Mouse (Mus musculus): Measurements from ENCODE around the gene Zbtb37. TPM values are rescaled to one million over a fixed set of nuclear protein-coding genes. Genes with fewer than 3 reads are reported as not detected.
A peak's percentile ranks its signal among the peaks of the same experiment; 100 is the strongest.
"Not testable (repeated sequence)": the region's sequence is repeated elsewhere in the genome, so short reads cannot be mapped to it uniquely, and the experiment has no call there.

Zbtb37 gene
- polyA plus RNA-seq, 1 experiment from 2014 or later = 8.7 TPM

DNA sequence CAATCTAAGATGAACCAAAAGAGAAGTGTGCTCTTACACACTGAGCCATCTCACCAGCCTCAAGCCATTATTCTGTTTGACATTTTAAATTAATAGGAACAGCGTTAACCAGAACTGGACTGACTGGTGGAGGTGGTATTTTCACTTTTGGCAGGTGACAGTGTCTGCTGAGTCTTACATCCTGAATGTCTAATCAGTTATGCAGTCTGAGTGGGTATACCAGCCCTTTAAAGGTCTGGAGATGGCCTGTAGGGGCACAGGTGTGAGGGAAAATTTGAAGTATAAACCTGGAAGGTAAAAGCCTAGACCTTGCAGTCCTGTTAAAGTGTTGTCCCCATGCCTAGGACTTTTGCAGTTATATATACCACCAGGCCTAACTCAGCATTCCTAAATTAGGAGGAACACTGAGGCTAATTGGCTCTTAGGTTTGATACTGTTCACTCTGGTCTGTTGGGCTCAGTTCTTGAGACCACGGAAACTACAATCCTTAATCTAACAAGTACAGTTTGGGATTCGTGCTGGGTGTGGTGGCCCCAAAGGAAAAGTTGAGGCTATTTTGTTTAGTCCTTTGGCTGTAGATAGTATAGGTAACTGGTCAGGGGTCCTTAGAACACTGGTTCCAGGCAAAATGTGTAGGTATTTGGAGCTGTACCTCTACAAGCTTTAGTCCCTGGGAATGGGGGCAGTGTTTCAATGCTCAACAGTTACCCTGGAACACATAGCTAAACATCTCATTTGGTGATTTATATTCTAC, 4.5 kb upstream of the Zbtb37 start:
- Histone ChIP-seq H3K36me3 (peaks cover 48% of the 10 kb centered on the region), H3K9me3 (no peaks in the 10 kb centered on the region), H3K4me1 (no peaks in the 10 kb centered on the region), H3K27me3 (ENCODE audit: insufficient read depth, poor library complexity, severe bottlenecking) (no peaks in the 10 kb centered on the region), H3K4me3 (no peak overlapping the region), H3K27ac (no peak overlapping the region)
- 14% methylated on average over 3 of the region's 3 CpGs for WGBS
- no peak for DNase-seq (ENCODE audit: low spot score)

DNA sequence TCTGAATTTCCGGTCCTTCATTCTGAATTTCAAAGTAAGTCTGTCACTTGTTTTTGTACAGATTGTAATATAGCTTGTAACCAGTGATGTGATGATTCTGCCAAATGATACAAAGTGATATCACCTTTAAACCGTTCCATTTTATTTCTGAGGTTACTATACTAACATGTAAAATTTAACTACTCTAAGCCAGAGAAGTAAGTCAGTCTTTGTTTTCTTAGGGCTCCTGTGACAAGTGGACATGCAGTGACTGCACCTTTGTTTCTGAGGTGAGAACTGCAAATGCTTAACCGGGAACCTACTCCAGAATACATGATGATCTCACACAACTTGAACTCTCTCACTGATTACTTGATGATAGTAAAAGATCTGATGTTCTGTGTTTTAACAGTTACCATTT, 3.4 kb upstream of the Zbtb37 start:
- no peaks in the 10 kb centered on the region for H3K9me3 ChIP-seq
- DNase-seq (ENCODE audit: low spot score) = no peak
- no peak overlapping the region; the same call in 1 of the 2 replicates for H3K27ac ChIP-seq
- 57% methylated on average over 3 of the region's 3 CpGs for WGBS
- no peaks in the 10 kb centered on the region for H3K27me3 ChIP-seq (ENCODE audit: insufficient read depth, poor library complexity, severe bottlenecking)
- peak overlapping the region; percentile 80 for H3K4me3 ChIP-seq
- H3K4me1 ChIP-seq = peaks cover 4% of the 10 kb centered on the region; the same call in 1 of the 2 replicates
- H3K36me3 ChIP-seq = peaks cover 46% of the 10 kb centered on the region

DNA sequence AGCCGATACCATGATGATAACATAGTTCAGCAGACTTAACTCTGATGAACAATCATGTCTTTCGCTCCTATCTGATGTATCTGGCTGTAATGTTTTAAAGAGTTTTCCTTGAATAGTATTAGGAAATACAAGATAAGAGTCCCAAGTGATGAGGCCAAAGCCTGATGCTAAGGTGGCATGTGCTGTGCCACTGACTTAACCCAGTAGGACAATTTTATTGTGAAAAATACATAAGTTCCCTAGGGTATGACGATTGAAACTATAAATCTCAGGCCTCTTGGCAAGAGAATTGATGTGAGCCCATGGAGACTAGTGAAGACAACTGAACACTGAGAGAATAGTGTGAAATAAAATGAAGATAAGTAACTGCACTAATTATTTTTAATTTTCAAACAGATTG, 3.0 kb upstream of the Zbtb37 start:
- Histone ChIP-seq H3K36me3 (peaks cover 46% of the 10 kb centered on the region), H3K27me3 (ENCODE audit: insufficient read depth, poor library complexity, severe bottlenecking) (no peaks in the 10 kb centered on the region), H3K27ac (peak overlapping the region; percentile 98; the same call in 1 of the 2 replicates), H3K9me3 (no peaks in the 10 kb centered on the region), H3K4me1 (peaks cover 4% of the 10 kb centered on the region; the same call in 1 of the 2 replicates), H3K4me3 (peak overlapping the region; percentile 80)
- no peak for DNase-seq (ENCODE audit: low spot score)
- 34% methylated on average over 3 of the region's 3 CpGs for WGBS

DNA sequence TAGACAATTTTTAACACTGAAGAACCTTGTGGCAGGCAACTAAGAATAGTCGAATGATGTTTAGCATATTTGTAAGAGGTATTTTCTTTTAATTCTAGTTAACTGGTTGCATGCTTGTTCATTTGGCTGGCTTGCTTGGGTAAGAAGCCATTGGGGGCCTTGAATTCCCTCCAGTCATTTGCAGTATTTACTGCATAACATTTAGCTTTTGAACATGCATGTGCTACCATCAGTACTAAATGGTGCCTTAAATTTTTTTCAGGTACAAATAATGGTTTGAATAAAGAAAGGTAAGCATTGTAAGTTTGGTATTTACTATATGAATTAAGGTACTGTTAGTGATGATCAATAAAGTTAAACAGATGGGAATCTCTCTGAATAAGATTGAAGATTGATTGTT, 2.4 kb upstream of the Zbtb37 start:
- DNase-seq (ENCODE audit: low spot score) = no peak
- H3K27me3 ChIP-seq (ENCODE audit: insufficient read depth, poor library complexity, severe bottlenecking) = no peaks in the 10 kb centered on the region
- H3K9me3 ChIP-seq = no peaks in the 10 kb centered on the region
- peaks cover 4% of the 10 kb centered on the region; the same call in 1 of the 2 replicates for H3K4me1 ChIP-seq
- H3K27ac ChIP-seq = peak overlapping the region; percentile 98
- H3K4me3 ChIP-seq = peak overlapping the region; percentile 80
- 4% methylated on average over 1 of the region's 1 CpGs for WGBS
- H3K36me3 ChIP-seq = peaks cover 48% of the 10 kb centered on the region

- Histone ChIP-seq H3K4me1 (peaks cover 4% of the 10 kb centered on the region; the same call in 1 of the 2 replicates), H3K36me3 (peaks cover 50% of the 10 kb centered on the region), H3K4me3 (peak overlapping the region; percentile 80), H3K9me3 (no peaks in the 10 kb centered on the region), H3K27me3 (ENCODE audit: insufficient read depth, poor library complexity, severe bottlenecking) (no peaks in the 10 kb centered on the region), H3K27ac (peak overlapping the region; percentile 98)
- DNase-seq (ENCODE audit: low spot score) = no peak
- WGBS = 3% methylated on average over 5 of the region's 5 CpGs
These were observed 1.8 kb upstream of the Zbtb37 start for GRCm38 (mm10) chr1:161036411-161036841.

GRCm38 (mm10) chr1:161035786-161036404, 1.2 kb upstream of the Zbtb37 start:
- peaks cover 55% of the 10 kb centered on the region for H3K36me3 ChIP-seq
- WGBS = 1% methylated on average over 6 of the region's 6 CpGs

DNA sequence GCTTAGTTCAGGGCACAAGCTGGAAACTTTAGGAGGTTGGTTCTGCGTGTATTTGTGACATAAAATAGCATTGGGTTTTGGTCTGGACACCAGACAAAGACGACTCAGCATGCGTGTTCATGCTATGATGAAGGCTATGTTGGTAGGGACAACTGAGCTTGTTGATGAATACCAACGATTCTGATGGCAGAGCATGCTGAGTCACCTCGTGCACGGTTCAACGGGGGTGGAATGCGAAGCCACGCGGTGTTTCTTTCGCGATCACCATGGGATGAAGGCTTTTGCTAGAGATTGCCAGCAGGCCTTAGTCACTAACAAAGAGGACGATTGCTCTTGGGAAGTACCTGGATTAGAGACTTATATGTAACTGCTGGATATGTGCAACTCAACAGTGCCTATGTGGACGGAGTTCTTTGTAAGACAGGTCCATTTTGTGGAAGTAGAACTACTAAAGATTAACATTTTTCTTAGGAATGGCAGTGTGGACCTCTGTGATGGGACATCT, 684 bp upstream of the Zbtb37 start:
- no peak for DNase-seq (ENCODE audit: low spot score)
- Histone ChIP-seq H3K27me3 (ENCODE audit: insufficient read depth, poor library complexity, severe bottlenecking) (no peaks in the 10 kb centered on the region), H3K36me3 (peaks cover 61% of the 10 kb centered on the region), H3K4me3 (peak overlapping the region; percentile 80), H3K27ac (peak overlapping the region; percentile 98), H3K4me1 (peaks cover 4% of the 10 kb centered on the region; the same call in 1 of the 2 replicates), H3K9me3 (no peaks in the 10 kb centered on the region)
- WGBS = under 1% methylated on average over 14 of the region's 14 CpGs

More at GRCm38 (mm10) chr1:161035786-161036404, 1.2 kb upstream of the Zbtb37 start:
- no peak for DNase-seq (ENCODE audit: low spot score)
- Histone ChIP-seq H3K27ac (peak overlapping the region; percentile 98), H3K4me3 (peak overlapping the region; percentile 80), H3K4me1 (peaks cover 4% of the 10 kb centered on the region; the same call in 1 of the 2 replicates), H3K27me3 (ENCODE audit: insufficient read depth, poor library complexity, severe bottlenecking) (no peaks in the 10 kb centered on the region), H3K9me3 (no peaks in the 10 kb centered on the region)

GRCm38 (mm10) chr1:161033856-161034434, 704 bp downstream of the Zbtb37 start:
- DNase-seq (ENCODE audit: low spot score) = no peak

DNA sequence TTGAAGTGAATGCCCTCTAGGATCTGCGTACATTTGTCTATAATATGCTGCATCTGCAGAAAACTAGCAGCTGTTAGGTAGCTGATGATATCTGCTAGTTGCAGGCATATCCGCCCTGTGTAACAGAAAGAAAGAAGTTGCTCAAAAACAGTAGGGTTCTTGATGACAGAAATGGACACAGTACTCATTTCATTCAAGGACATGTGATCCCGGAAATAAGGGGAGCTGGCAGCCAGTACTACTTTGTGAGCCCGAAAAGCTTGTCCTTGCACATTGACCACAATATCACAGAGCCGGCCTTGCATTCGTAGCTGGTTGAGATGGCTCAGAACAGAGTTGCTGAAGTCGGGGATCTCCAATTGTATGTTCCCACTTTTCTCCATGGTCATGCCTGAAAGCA, 2.3 kb downstream of the Zbtb37 start:
- no peak overlapping the region for H3K4me3 ChIP-seq
- H3K27me3 ChIP-seq (ENCODE audit: insufficient read depth, poor library complexity, severe bottlenecking) = no peaks in the 10 kb centered on the region
- H3K9me3 ChIP-seq = no peaks in the 10 kb centered on the region
- no peak overlapping the region for H3K27ac ChIP-seq
- WGBS = 89% methylated on average over 7 of the region's 7 CpGs
- peaks cover 55% of the 10 kb centered on the region for H3K36me3 ChIP-seq
- peaks cover 4% of the 10 kb centered on the region; the same call in 1 of the 2 replicates for H3K4me1 ChIP-seq
- DNase-seq (ENCODE audit: low spot score) = no peak

More at GRCm38 (mm10) chr1:161033856-161034434, 704 bp downstream of the Zbtb37 start:
- H3K36me3 ChIP-seq = peaks cover 69% of the 10 kb centered on the region
- H3K27me3 ChIP-seq (ENCODE audit: insufficient read depth, poor library complexity, severe bottlenecking) = no peaks in the 10 kb centered on the region
- H3K27ac ChIP-seq = peak overlapping the region; percentile 98
- 1% methylated on average over 21 of the region's 21 CpGs for WGBS
- H3K4me3 ChIP-seq = peak overlapping the region; percentile 80
- H3K9me3 ChIP-seq = no peaks in the 10 kb centered on the region
- H3K4me1 ChIP-seq = peaks cover 4% of the 10 kb centered on the region; the same call in 1 of the 2 replicates

GRCm38 (mm10) chr1:161031881-161032280, 2.8 kb downstream of the Zbtb37 start:
- H3K27ac ChIP-seq = no peak overlapping the region
- WGBS = 92% methylated on average over 9 of the region's 9 CpGs
- no peak for DNase-seq (ENCODE audit: low spot score)
- peaks cover 4% of the 10 kb centered on the region; the same call in 1 of the 2 replicates for H3K4me1 ChIP-seq
- H3K27me3 ChIP-seq (ENCODE audit: insufficient read depth, poor library complexity, severe bottlenecking) = no peaks in the 10 kb centered on the region
- H3K9me3 ChIP-seq = no peaks in the 10 kb centered on the region
- H3K36me3 ChIP-seq = peaks cover 55% of the 10 kb centered on the region
- no peak overlapping the region for H3K4me3 ChIP-seq

GRCm38 (mm10) chr1:161030058-161030457, 4.6 kb downstream of the Zbtb37 start:
- 88% methylated on average over 3 of the region's 3 CpGs for WGBS
- Histone ChIP-seq H3K4me1 (peaks cover 4% of the 10 kb centered on the region; the same call in 1 of the 2 replicates), H3K36me3 (peaks cover 49% of the 10 kb centered on the region), H3K4me3 (no peak overlapping the region), H3K9me3 (no peaks in the 10 kb centered on the region), H3K27me3 (ENCODE audit: insufficient read depth, poor library complexity, severe bottlenecking) (no peaks in the 10 kb centered on the region), H3K27ac (no peak overlapping the region)
- DNase-seq (ENCODE audit: low spot score) = no peak

DNA sequence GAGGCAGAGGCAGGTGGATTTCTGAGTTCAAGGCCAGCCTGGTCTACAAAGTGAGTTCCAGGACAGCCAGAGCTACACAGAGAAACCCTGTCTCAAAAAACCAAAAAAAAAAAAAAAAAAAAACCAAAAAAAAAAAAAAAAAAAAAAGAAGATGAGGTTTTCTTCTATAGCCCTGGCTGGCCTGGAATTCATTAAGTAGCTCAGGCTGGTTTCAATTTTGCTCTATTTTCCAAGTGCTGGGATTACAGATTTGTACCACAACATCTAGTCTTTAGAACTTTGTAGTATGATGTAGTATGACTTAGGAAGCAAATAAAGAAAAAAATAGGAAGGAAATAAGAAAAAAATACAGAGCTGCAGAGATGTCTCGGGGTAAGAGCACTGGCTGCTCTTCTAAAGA, 6.2 kb downstream of the Zbtb37 start:
- peaks cover 49% of the 10 kb centered on the region for H3K36me3 ChIP-seq
- H3K9me3 ChIP-seq; DNase-seq (ENCODE audit: low spot score); H3K27ac ChIP-seq; H3K4me1 ChIP-seq; H3K4me3 ChIP-seq; H3K27me3 ChIP-seq (ENCODE audit: insufficient read depth, poor library complexity, severe bottlenecking): not testable (repeated sequence)
- WGBS = 88% methylated on average over 1 of the region's 1 CpGs

Measured in heart, embryonic 10.5 days (tissue).